Mouse (Mus musculus): ENCODE data around the gene Sema4b. TPM values are rescaled to one million over a fixed set of nuclear protein-coding genes. Genes with fewer than 3 reads are reported as not detected.

Gene Sema4b
- total and polyA plus RNA-seq, 2 experiments from 2014 or later = 28.1 to 47.5 TPM

GRCm38 (mm10) chr7:80208738-80209430, 22.2 kb downstream of the Sema4b start:
- H3K36me3 ChIP-seq (ENCODE audit: insufficient read depth, low read length) = 0 out of 2 replicates have a peak, but pooled peaks cover 6% of the 10 kb centered on the region
- peaks cover 12% of the 10 kb centered on the region; the same call in 1 of the 2 replicates for H3K4me1 ChIP-seq (ENCODE audit: insufficient read depth, low read length)
- H3K4me3 ChIP-seq (ENCODE audit: low read length) = no peak overlapping the region
- H3K4me2 ChIP-seq (ENCODE audit: low read depth, low read length) = no peak overlapping the region
- no peaks in the 10 kb centered on the region for H3K9me3 ChIP-seq (ENCODE audit: low read length)
- TF ChIP-seq CTCF (IDR thresholded peaks at IDR 0.05; ENCODE audit: low read depth) = no peak
- ATAC-seq = no peak
- 56% methylated on average over 10 of the region's 10 CpGs for WGBS
- no peaks in the 10 kb centered on the region for H3K27me3 ChIP-seq (ENCODE audit: insufficient read depth, low read length)
- DNase-seq (ENCODE audit: low spot score) = no peak
- no peak overlapping the region for H3K9ac ChIP-seq (replicated peaks; ENCODE audit: low read length)
- no peak overlapping the region for H3K27ac ChIP-seq

- H3K36me3 ChIP-seq (ENCODE audit: insufficient read depth, low read length) = 0 out of 2 replicates have a peak, but pooled peaks cover 6% of the 10 kb centered on the region
- peaks cover 12% of the 10 kb centered on the region; the same call in 1 of the 2 replicates for H3K4me1 ChIP-seq (ENCODE audit: insufficient read depth, low read length)
- WGBS = 81% methylated on average over 6 of the region's 6 CpGs
- TF ChIP-seq CTCF (IDR thresholded peaks at IDR 0.05; ENCODE audit: low read depth) = no peak
- H3K4me2 ChIP-seq (ENCODE audit: low read depth, low read length) = no peak overlapping the region
- H3K27ac ChIP-seq = no peak overlapping the region
- no peak overlapping the region for H3K4me3 ChIP-seq (ENCODE audit: low read length)
- H3K9me3 ChIP-seq (ENCODE audit: low read length) = no peaks in the 10 kb centered on the region
- no peak for ATAC-seq
- no peak overlapping the region for H3K9ac ChIP-seq (replicated peaks; ENCODE audit: low read length)
- no peak for DNase-seq (ENCODE audit: low spot score)
- no peaks in the 10 kb centered on the region for H3K27me3 ChIP-seq (ENCODE audit: insufficient read depth, low read length)
These were observed 23.0 kb downstream of the Sema4b start for GRCm38 (mm10) chr7:80209669-80210068.

- ATAC-seq (no peak), DNase-seq (ENCODE audit: low spot score) (no peak)
- Histone ChIP-seq H3K4me1 (ENCODE audit: insufficient read depth, low read length) (peaks cover 12% of the 10 kb centered on the region; the same call in 1 of the 2 replicates), H3K27me3 (ENCODE audit: insufficient read depth, low read length) (no peaks in the 10 kb centered on the region), H3K36me3 (ENCODE audit: insufficient read depth, low read length) (peaks cover 6% of the 10 kb centered on the region; the same call in 1 of the 2 replicates), H3K9me3 (ENCODE audit: low read length) (no peaks in the 10 kb centered on the region), H3K4me3 (ENCODE audit: low read length) (no peak overlapping the region), H3K4me2 (ENCODE audit: low read depth, low read length) (no peak overlapping the region), H3K27ac (no peak overlapping the region), H3K9ac (replicated peaks; ENCODE audit: low read length) (no peak overlapping the region)
- no peak for TF ChIP-seq CTCF (IDR thresholded peaks at IDR 0.05; ENCODE audit: low read depth)
- WGBS = 79% methylated on average over 4 of the region's 4 CpGs
These were observed 24.3 kb downstream of the Sema4b start for GRCm38 (mm10) chr7:80210982-80211381.

- no peak overlapping the region for H3K27ac ChIP-seq
- DNase-seq (ENCODE audit: low spot score) (no peak), ATAC-seq (no peak)
- no peaks in the 10 kb centered on the region for H3K9me3 ChIP-seq (ENCODE audit: low read length)
- no peaks in the 10 kb centered on the region for H3K27me3 ChIP-seq (ENCODE audit: insufficient read depth, low read length)
- WGBS = 75% methylated on average over 7 of the region's 7 CpGs
- TF ChIP-seq CTCF (IDR thresholded peaks at IDR 0.05; ENCODE audit: low read depth) = no peak
- H3K4me1 ChIP-seq (ENCODE audit: insufficient read depth, low read length) = peaks cover 5% of the 10 kb centered on the region; the same call in 1 of the 2 replicates
- H3K4me3 ChIP-seq (ENCODE audit: low read length) = no peak overlapping the region
- no peak overlapping the region for H3K9ac ChIP-seq (replicated peaks; ENCODE audit: low read length)
- peaks cover 12% of the 10 kb centered on the region for H3K36me3 ChIP-seq (ENCODE audit: insufficient read depth, low read length)
- no peak overlapping the region for H3K4me2 ChIP-seq (ENCODE audit: low read depth, low read length)
These were observed 27.0 kb downstream of the Sema4b start for GRCm38 (mm10) chr7:80213604-80214003.

- no peak overlapping the region for H3K4me3 ChIP-seq (ENCODE audit: low read length)
- no peak for TF ChIP-seq CTCF (IDR thresholded peaks at IDR 0.05; ENCODE audit: low read depth)
- H3K36me3 ChIP-seq (ENCODE audit: insufficient read depth, low read length) = peaks cover 21% of the 10 kb centered on the region
- ATAC-seq = no peak
- H3K9ac ChIP-seq (replicated peaks; ENCODE audit: low read length) = no peak overlapping the region
- no peak for DNase-seq (ENCODE audit: low spot score)
- H3K27ac ChIP-seq = no peak overlapping the region
- no peak overlapping the region for H3K4me2 ChIP-seq (ENCODE audit: low read depth, low read length)
- no peaks in the 10 kb centered on the region for H3K9me3 ChIP-seq (ENCODE audit: low read length)
- 81% methylated on average over 8 of the region's 8 CpGs for WGBS
- no peaks in the 10 kb centered on the region for H3K4me1 ChIP-seq (ENCODE audit: insufficient read depth, low read length)
- no peaks in the 10 kb centered on the region for H3K27me3 ChIP-seq (ENCODE audit: insufficient read depth, low read length)
These were observed 27.8 kb downstream of the Sema4b start for GRCm38 (mm10) chr7:80214459-80214858.

- Histone ChIP-seq H3K4me2 (ENCODE audit: low read depth, low read length) (no peak overlapping the region), H3K27ac (peak overlapping the region; percentile 51; the same call in 1 of the 2 replicates), H3K27me3 (ENCODE audit: insufficient read depth, low read length) (no peaks in the 10 kb centered on the region), H3K36me3 (ENCODE audit: insufficient read depth, low read length) (peaks cover 29% of the 10 kb centered on the region), H3K4me1 (ENCODE audit: insufficient read depth, low read length) (no peaks in the 10 kb centered on the region), H3K9me3 (ENCODE audit: low read length) (no peaks in the 10 kb centered on the region), H3K9ac (replicated peaks; ENCODE audit: low read length) (no peak overlapping the region), H3K4me3 (ENCODE audit: low read length) (no peak overlapping the region)
- peak; percentile 74 for ATAC-seq
- WGBS = 10% methylated on average over 4 of the region's 4 CpGs
- peak; percentile 89 for DNase-seq (ENCODE audit: low spot score)
- TF ChIP-seq CTCF (IDR thresholded peaks at IDR 0.05; ENCODE audit: low read depth) = peak; percentile 91
These were observed 28.8 kb downstream of the Sema4b start for GRCm38 (mm10) chr7:80215398-80215797.

GRCm38 (mm10) chr7:80216566-80216965, 29.9 kb downstream of the Sema4b start:
- 46% methylated on average over 8 of the region's 8 CpGs for WGBS

More at GRCm38 (mm10) chr7:80216566-80216965, 29.9 kb downstream of the Sema4b start:
- no peaks in the 10 kb centered on the region for H3K4me1 ChIP-seq (ENCODE audit: insufficient read depth, low read length)
- no peaks in the 10 kb centered on the region for H3K27me3 ChIP-seq (ENCODE audit: insufficient read depth, low read length)
- H3K4me2 ChIP-seq (ENCODE audit: low read depth, low read length) = no peak overlapping the region
- peak; percentile 87 for ATAC-seq
- peak; percentile 89 for DNase-seq (ENCODE audit: low spot score)
- H3K9ac ChIP-seq (replicated peaks; ENCODE audit: low read length) = no peak overlapping the region
- H3K4me3 ChIP-seq (ENCODE audit: low read length) = no peak overlapping the region
- TF ChIP-seq CTCF (IDR thresholded peaks at IDR 0.05; ENCODE audit: low read depth) = peak; percentile 57
- H3K27ac ChIP-seq = peak overlapping the region; percentile 26; the same call in 1 of the 2 replicates
- peaks cover 41% of the 10 kb centered on the region for H3K36me3 ChIP-seq (ENCODE audit: insufficient read depth, low read length)
- no peaks in the 10 kb centered on the region for H3K9me3 ChIP-seq (ENCODE audit: low read length)

All from hindbrain, postnatal 0 days (tissue).